Mouse (Mus musculus): ENCODE results near the gene Me1.

DNA sequence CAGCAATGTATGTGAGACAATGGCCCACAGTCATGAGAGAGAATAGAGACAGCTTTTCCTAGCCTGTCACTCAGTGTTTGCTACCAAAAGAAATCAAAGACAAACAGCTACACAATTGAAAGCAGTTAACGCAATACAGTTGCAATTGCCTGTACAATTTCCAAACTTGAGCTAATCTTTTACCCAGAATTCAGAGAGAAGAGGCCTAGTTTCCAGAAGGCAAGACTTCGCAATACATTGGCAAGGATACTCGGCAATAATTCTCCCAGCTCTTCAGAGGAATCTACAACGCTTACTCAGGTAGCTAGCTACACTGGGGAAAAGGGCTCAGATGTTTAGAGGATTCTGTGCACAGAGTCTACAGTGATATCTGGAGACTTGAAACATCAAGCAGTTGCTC lies 52.3 kb downstream of the Me1 start:
- TF ChIP-seq CTCF (IDR thresholded peaks at IDR 0.05; ENCODE audit: low read depth) (no peak), EP300 (optimal IDR thresholded peaks at IDR 0.05) (no peak)

Measured in stomach, postnatal 0 days (tissue).